Mouse (Mus musculus) intestine, postnatal 0 days (tissue): ENCODE data around the gene 2010111I01Rik. TPM values are rescaled to one million over a fixed set of nuclear protein-coding genes. Genes with fewer than 3 reads are reported as not detected.

Experiments used
- ATAC-seq: fragments of 200-750 bp; cut with Nextera tagmentation; 2 replicates; pipeline ENCODE4 v1.8.0; 2017; ENCODE audit warnings: mild to moderate bottlenecking, moderate TSS enrichment, moderate library complexity
- H3K27ac ChIP-seq: fragments of 300-500 bp; sonication (generic); 2 replicates; pipeline ENCODE4 v1.5.1; 2014; ENCODE audit warnings: mild to moderate bottlenecking, low read depth, low read length, moderate library complexity
- H3K27me3 ChIP-seq: fragments of 300-500 bp; sonication (generic); replicated peaks from 2 replicates; pipeline ENCODE4 v1.6.1; 2014; ENCODE audit warnings: low read length, mixed read lengths; ENCODE audit not compliant: control insufficient read depth, insufficient read depth
- H3K36me3 ChIP-seq: fragments of 300-500 bp; sonication (generic); 2 replicates; pipeline ENCODE4 v1.6.1; 2014; ENCODE audit warnings: mild to moderate bottlenecking, moderate library complexity; ENCODE audit not compliant: control insufficient read depth, insufficient read depth
- H3K4me1 ChIP-seq: fragments of 300-500 bp; sonication (generic); replicated peaks from 2 replicates; pipeline ENCODE4 v1.6.1; 2014; ENCODE audit warnings: antibody characterized with exemption, low read length, mixed read lengths; ENCODE audit not compliant: control insufficient read depth, insufficient read depth
- H3K4me2 ChIP-seq: fragments of 300-500 bp; sonication (generic); replicated peaks from 2 replicates; pipeline ENCODE4 v1.6.1; 2014; ENCODE audit warnings: low read depth, mild to moderate bottlenecking, moderate library complexity
- H3K4me3 ChIP-seq: fragments of 300-500 bp; sonication (generic); 2 replicates; pipeline ENCODE4 v1.5.1; 2014; ENCODE audit warnings: low read depth, low read length
- H3K9ac ChIP-seq: fragments of 300-500 bp; sonication (generic); 2 replicates; pipeline ENCODE4 v1.6.1; 2014; ENCODE audit warnings: mild to moderate bottlenecking, low read depth, low read length
- H3K9me3 ChIP-seq: fragments of 300-500 bp; sonication (generic); 2 replicates; pipeline ENCODE4 v1.6.1; 2016; ENCODE audit warnings: mixed run types; ENCODE audit not compliant: control insufficient read depth
- CTCF ChIP-seq: sonication (generic); IDR thresholded peaks from 2 replicates; pipeline ENCODE4 v1.5.1; 2016; ENCODE audit warnings: low read depth, mild to moderate bottlenecking, control low read depth, antibody characterized with exemption, moderate library complexity
- WGBS: fragments of 180-500 bp; shearing (Covaris S2); extraction: QIAGEN DNeasy Blood & Tissue Kit; methylation state at CpG from one replicate; pipeline ENCODE4 v1.1.7; 2014; 5-methylcytosine and 5-hydroxymethylcytosine counted together
- polyA plus RNA-seq: library from polyadenylated mRNA; unstranded; fragments of >200 nt; fragmentation: Nextera tagmentation; extraction: Ambion mirVana; gene quantifications from 2 replicates; pipeline ENCODE4 v1.2.1, GENCODE M21; 2015

Gene 2010111I01Rik
- polyA plus RNA-seq, 1 experiment from 2014 or later = 72.7 TPM

GRCm38 (mm10) chr13:63324978-63325848, 360.5 kb downstream of the 2010111I01Rik start:
- peaks cover 4% of the 10 kb centered on the region; the same call in 1 of the 2 replicates for H3K4me1 ChIP-seq
- 56% methylated on average over 10 of the region's 10 CpGs for WGBS
- peak overlapping the region; percentile 42 for H3K27ac ChIP-seq
- H3K9me3 ChIP-seq = no peaks in the 10 kb centered on the region
- no peak for TF ChIP-seq CTCF
- H3K9ac ChIP-seq = no peak overlapping the region
- H3K4me2 ChIP-seq = no peak overlapping the region
- no peak overlapping the region for H3K4me3 ChIP-seq
- no peaks in the 10 kb centered on the region for H3K36me3 ChIP-seq
- no peaks in the 10 kb centered on the region for H3K27me3 ChIP-seq
- peak; percentile 50; the same call in 1 of the 2 replicates for ATAC-seq

- Histone ChIP-seq H3K27ac (no peak overlapping the region), H3K4me1 (peaks cover 4% of the 10 kb centered on the region; the same call in 1 of the 2 replicates), H3K9ac (no peak overlapping the region), H3K4me3 (no peak overlapping the region), H3K4me2 (no peak overlapping the region), H3K9me3 (no peaks in the 10 kb centered on the region), H3K27me3 (no peaks in the 10 kb centered on the region), H3K36me3 (no peaks in the 10 kb centered on the region)
- WGBS = 48% methylated on average over 2 of the region's 2 CpGs
- ATAC-seq = no peak; the same call in 1 of the 2 replicates
- TF ChIP-seq CTCF = no peak
These were observed 361.3 kb downstream of the 2010111I01Rik start for GRCm38 (mm10) chr13:63326015-63326414.

GRCm38 (mm10) chr13:63330236-63330860, 365.7 kb downstream of the 2010111I01Rik start:
- Histone ChIP-seq H3K27ac (peak overlapping the region; percentile 21; the same call in 1 of the 2 replicates), H3K4me2 (no peak overlapping the region), H3K27me3 (no peaks in the 10 kb centered on the region), H3K36me3 (no peaks in the 10 kb centered on the region), H3K4me1 (no peaks in the 10 kb centered on the region; the same call in 1 of the 2 replicates), H3K9ac (no peak overlapping the region), H3K4me3 (no peak overlapping the region), H3K9me3 (no peaks in the 10 kb centered on the region)
- TF ChIP-seq CTCF = no peak
- WGBS = 47% methylated on average over 9 of the region's 9 CpGs
- no peak for ATAC-seq

- TF ChIP-seq CTCF = peak; percentile 91
- Histone ChIP-seq H3K36me3 (no peaks in the 10 kb centered on the region), H3K27ac (no peak overlapping the region), H3K9ac (no peak overlapping the region), H3K4me3 (no peak overlapping the region), H3K9me3 (no peaks in the 10 kb centered on the region), H3K27me3 (no peaks in the 10 kb centered on the region), H3K4me2 (no peak overlapping the region), H3K4me1 (no peaks in the 10 kb centered on the region)
- 48% methylated on average over 4 of the region's 4 CpGs for WGBS
- ATAC-seq = no peak
These were observed 366.7 kb downstream of the 2010111I01Rik start for GRCm38 (mm10) chr13:63331379-63331778.

GRCm38 (mm10) chr13:63332576-63333300, 368.0 kb downstream of the 2010111I01Rik start:
- no peaks in the 10 kb centered on the region for H3K9me3 ChIP-seq
- H3K36me3 ChIP-seq = no peaks in the 10 kb centered on the region
- no peak overlapping the region for H3K4me2 ChIP-seq
- ATAC-seq = no peak
- no peaks in the 10 kb centered on the region for H3K27me3 ChIP-seq
- no peaks in the 10 kb centered on the region for H3K4me1 ChIP-seq
- H3K27ac ChIP-seq = no peak overlapping the region
- peak; percentile 96 for TF ChIP-seq CTCF
- H3K9ac ChIP-seq = no peak overlapping the region
- H3K4me3 ChIP-seq = no peak overlapping the region
- WGBS = 37% methylated on average over 4 of the region's 4 CpGs
